Mouse (Mus musculus): ENCODE data around the gene Mlst8. TPM values are rescaled to one million over a fixed set of nuclear protein-coding genes. Genes with fewer than 3 reads are reported as not detected.
"Not testable (repeated sequence)": the region's sequence is repeated elsewhere in the genome, so short reads cannot be mapped to it uniquely, and the experiment has no call there.

Mlst8 gene
- polyA plus RNA-seq, 1 experiment from 2014 or later: 36.4 TPM

- Histone ChIP-seq H3K27ac (ENCODE audit: low read depth, low read length) (no peak overlapping the region; the same call in 1 of the 2 replicates), H3K4me2 (replicated peaks; ENCODE audit: low read depth, low read length) (no peak overlapping the region), H3K9ac (ENCODE audit: low read depth, low read length) (no peak overlapping the region), H3K4me3 (ENCODE audit: low read length) (peak overlapping the region; percentile 77; the same call in 1 of the 2 replicates), H3K36me3 (ENCODE audit: control insufficient read depth, insufficient read depth, low read length) (peaks cover 46% of the 10 kb centered on the region), H3K27me3 (ENCODE audit: control insufficient read depth, insufficient read depth, low read length) (no peaks in the 10 kb centered on the region), H3K4me1 (ENCODE audit: control insufficient read depth, insufficient read depth, low read length) (0 out of 2 replicates have a peak, but pooled peaks cover 3% of the 10 kb centered on the region), H3K9me3 (ENCODE audit: control insufficient read depth, low read length) (no peaks in the 10 kb centered on the region)
- ATAC-seq (ENCODE audit: low FRiP score, low TSS enrichment): no peak
- WGBS: 87% methylated on average over 7 of the region's 7 CpGs
Observed at GRCm38 (mm10) chr17:24425905-24426304, 53.0 kb downstream of the Mlst8 start.

DNA sequence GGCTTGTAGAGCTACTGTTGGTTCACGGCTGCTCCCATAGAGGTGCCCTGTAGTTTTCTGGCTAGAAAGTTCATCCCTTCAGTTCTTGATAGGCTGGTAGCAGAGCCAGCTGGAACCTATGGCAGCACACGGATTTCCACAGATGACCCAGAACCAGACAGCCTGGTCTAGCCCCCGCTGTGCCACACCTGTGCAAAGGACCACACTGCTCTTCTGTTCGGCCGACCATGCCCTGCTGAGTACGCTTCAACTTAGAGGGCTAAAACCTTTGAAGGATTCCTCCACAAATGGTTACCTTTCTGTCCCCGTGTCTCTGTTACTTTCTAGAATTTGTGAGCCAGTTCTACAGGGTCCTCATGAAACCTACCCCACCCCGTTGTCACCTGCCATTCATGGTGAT lies 53.6 kb downstream of the Mlst8 start:
- not testable (repeated sequence) for H3K9ac ChIP-seq (ENCODE audit: low read depth, low read length); H3K4me3 ChIP-seq (ENCODE audit: low read length); H3K9me3 ChIP-seq (ENCODE audit: control insufficient read depth, low read length); H3K27me3 ChIP-seq (ENCODE audit: control insufficient read depth, insufficient read depth, low read length); H3K4me1 ChIP-seq (ENCODE audit: control insufficient read depth, insufficient read depth, low read length); H3K27ac ChIP-seq (ENCODE audit: low read depth, low read length); ATAC-seq (ENCODE audit: low FRiP score, low TSS enrichment); H3K4me2 ChIP-seq (replicated peaks; ENCODE audit: low read depth, low read length)
- H3K36me3 ChIP-seq (ENCODE audit: control insufficient read depth, insufficient read depth, low read length): peaks cover 52% of the 10 kb centered on the region
- 97% methylated on average over 4 of the region's 8 CpGs for WGBS

DNA sequence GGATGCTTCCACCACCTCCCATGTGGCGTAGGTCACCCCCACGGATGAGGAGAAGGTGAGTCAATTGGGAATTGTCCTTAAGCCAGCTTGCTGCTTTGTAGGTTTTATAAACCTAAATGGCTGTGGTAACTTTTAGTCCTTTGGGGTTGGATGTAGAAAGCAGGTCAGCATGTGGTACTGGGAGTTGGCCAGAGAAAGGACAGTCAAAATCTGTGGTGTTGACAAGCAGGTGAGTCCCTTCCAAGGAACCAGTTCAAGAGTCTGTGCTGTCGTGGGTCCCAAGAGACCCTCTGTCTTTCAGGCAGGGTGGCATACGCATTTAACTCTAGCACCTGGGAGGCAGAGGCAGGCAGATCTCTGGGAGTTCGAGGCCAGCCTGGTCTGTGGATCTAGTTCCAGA lies 54.4 kb downstream of the Mlst8 start:
- Histone ChIP-seq H3K9me3 (ENCODE audit: control insufficient read depth, low read length) (no peaks in the 10 kb centered on the region), H3K27me3 (ENCODE audit: control insufficient read depth, insufficient read depth, low read length) (no peaks in the 10 kb centered on the region), H3K27ac (ENCODE audit: low read depth, low read length) (no peak overlapping the region), H3K36me3 (ENCODE audit: control insufficient read depth, insufficient read depth, low read length) (peaks cover 60% of the 10 kb centered on the region), H3K4me3 (ENCODE audit: low read length) (no peak overlapping the region), H3K9ac (ENCODE audit: low read depth, low read length) (no peak overlapping the region), H3K4me1 (ENCODE audit: control insufficient read depth, insufficient read depth, low read length) (0 out of 2 replicates have a peak, but pooled peaks cover 3% of the 10 kb centered on the region), H3K4me2 (replicated peaks; ENCODE audit: low read depth, low read length) (no peak overlapping the region)
- no peak for ATAC-seq (ENCODE audit: low FRiP score, low TSS enrichment)
- 94% methylated on average over 5 of the region's 5 CpGs for WGBS

Other genes with a start within 250 kb of the Mlst8 start
- gene Ccnf, start 227.6 kb downstream of the Mlst8 start, polyA plus RNA-seq (2014; fragmentation: Nextera tagmentation; extraction: Ambion mirVana): 43.9 and 66.6 TPM in 2 replicates
- not detected in 2 replicates for gene Abca17, start 128.0 kb downstream of the Mlst8 start, polyA plus RNA-seq (2014; fragmentation: Nextera tagmentation; extraction: Ambion mirVana)
- gene Abca3, start 127.1 kb downstream of the Mlst8 start, polyA plus RNA-seq (2014; fragmentation: Nextera tagmentation; extraction: Ambion mirVana): 10.0 and 13.1 TPM in 2 replicates
- 306 and 312 TPM in 2 replicates for gene Rnps1, start 64.5 kb downstream of the Mlst8 start, polyA plus RNA-seq (2014; fragmentation: Nextera tagmentation; extraction: Ambion mirVana)
- 114 and 120 TPM in 2 replicates for gene Eci1, start 52.4 kb downstream of the Mlst8 start, polyA plus RNA-seq (2014; fragmentation: Nextera tagmentation; extraction: Ambion mirVana)
- 2.5 and 2.8 TPM in 2 replicates for gene Dnase1l2, start 36.0 kb downstream of the Mlst8 start, polyA plus RNA-seq (2014; fragmentation: Nextera tagmentation; extraction: Ambion mirVana)
- gene E4f1, start 8.8 kb downstream of the Mlst8 start, polyA plus RNA-seq (2014; fragmentation: Nextera tagmentation; extraction: Ambion mirVana): 21.6 and 23.2 TPM in 2 replicates
- 54.1 and 65.0 TPM in 2 replicates for gene Pgp, start 8.7 kb downstream of the Mlst8 start, polyA plus RNA-seq (2014; fragmentation: Nextera tagmentation; extraction: Ambion mirVana)
- gene Bricd5, start 5.2 kb downstream of the Mlst8 start, polyA plus RNA-seq (2014; fragmentation: Nextera tagmentation; extraction: Ambion mirVana): 0.71 and 1.6 TPM in 2 replicates
- gene Caskin1, start 9.5 kb upstream of the Mlst8 start, polyA plus RNA-seq (2014; fragmentation: Nextera tagmentation; extraction: Ambion mirVana): 1.6 and 1.8 TPM in 2 replicates
- 69.0 and 88.5 TPM in 2 replicates for gene Traf7, start 48.9 kb upstream of the Mlst8 start, polyA plus RNA-seq (2014; fragmentation: Nextera tagmentation; extraction: Ambion mirVana)
- gene Rab26, start 55.1 kb upstream of the Mlst8 start, polyA plus RNA-seq (2014; fragmentation: Nextera tagmentation; extraction: Ambion mirVana): 2.7 and 2.8 TPM in 2 replicates
- 16.7 and 31.6 TPM in 2 replicates for gene Pkd1, start 70.8 kb upstream of the Mlst8 start, polyA plus RNA-seq (2014; fragmentation: Nextera tagmentation; extraction: Ambion mirVana)
- gene Tsc2, start 153.6 kb upstream of the Mlst8 start, polyA plus RNA-seq (2014; fragmentation: Nextera tagmentation; extraction: Ambion mirVana): 48.3 and 55.4 TPM in 2 replicates
- gene Nthl1, start 153.6 kb upstream of the Mlst8 start, polyA plus RNA-seq (2014; fragmentation: Nextera tagmentation; extraction: Ambion mirVana): 14.2 and 17.0 TPM in 2 replicates
- gene Slc9a3r2, start 171.2 kb upstream of the Mlst8 start, polyA plus RNA-seq (2014; fragmentation: Nextera tagmentation; extraction: Ambion mirVana): 86.1 and 95.5 TPM in 2 replicates
- gene Npw, start 179.4 kb upstream of the Mlst8 start, polyA plus RNA-seq (2014; fragmentation: Nextera tagmentation; extraction: Ambion mirVana): 0.66 TPM in 1 of 2 replicates, not detected in the other
- gene Zfp598, start 190.6 kb upstream of the Mlst8 start, polyA plus RNA-seq (2014; fragmentation: Nextera tagmentation; extraction: Ambion mirVana): 25.3 and 34.4 TPM in 2 replicates
- gene Syngr3, start 210.9 kb upstream of the Mlst8 start, polyA plus RNA-seq (2014; fragmentation: Nextera tagmentation; extraction: Ambion mirVana): 1.0 and 1.2 TPM in 2 replicates
- 48.1 and 54.4 TPM in 2 replicates for gene Gfer, start 217.1 kb upstream of the Mlst8 start, polyA plus RNA-seq (2014; fragmentation: Nextera tagmentation; extraction: Ambion mirVana)
- gene Noxo1, start 217.2 kb upstream of the Mlst8 start, polyA plus RNA-seq (2014; fragmentation: Nextera tagmentation; extraction: Ambion mirVana): 3.1 and 3.5 TPM in 2 replicates
- 64.8 and 105 TPM in 2 replicates for gene Tbl3, start 228.6 kb upstream of the Mlst8 start, polyA plus RNA-seq (2014; fragmentation: Nextera tagmentation; extraction: Ambion mirVana)
- gene Rnf151, start 239.0 kb upstream of the Mlst8 start, polyA plus RNA-seq (2014; fragmentation: Nextera tagmentation; extraction: Ambion mirVana): 0.62 TPM in 1 of 2 replicates, not detected in the other
- gene Rps2, start 239.0 kb upstream of the Mlst8 start, polyA plus RNA-seq (2014; fragmentation: Nextera tagmentation; extraction: Ambion mirVana): 1,741 and 1,827 TPM in 2 replicates
- gene Ndufb10, start 245.4 kb upstream of the Mlst8 start, polyA plus RNA-seq (2014; fragmentation: Nextera tagmentation; extraction: Ambion mirVana): 225 and 229 TPM in 2 replicates
- not detected in 2 replicates for gene Rpl3l, start 248.7 kb upstream of the Mlst8 start, polyA plus RNA-seq (2014; fragmentation: Nextera tagmentation; extraction: Ambion mirVana)

Measured in kidney, embryonic 14.5 days (tissue).